Mouse (Mus musculus): Measurements from ENCODE around the gene Ccdc71. TPM values are rescaled to one million over a fixed set of nuclear protein-coding genes. Genes with fewer than 3 reads are reported as not detected.

The Ccdc71 gene
- polyA plus RNA-seq, 1 experiment from 2014 or later = 29.7 TPM

DNA sequence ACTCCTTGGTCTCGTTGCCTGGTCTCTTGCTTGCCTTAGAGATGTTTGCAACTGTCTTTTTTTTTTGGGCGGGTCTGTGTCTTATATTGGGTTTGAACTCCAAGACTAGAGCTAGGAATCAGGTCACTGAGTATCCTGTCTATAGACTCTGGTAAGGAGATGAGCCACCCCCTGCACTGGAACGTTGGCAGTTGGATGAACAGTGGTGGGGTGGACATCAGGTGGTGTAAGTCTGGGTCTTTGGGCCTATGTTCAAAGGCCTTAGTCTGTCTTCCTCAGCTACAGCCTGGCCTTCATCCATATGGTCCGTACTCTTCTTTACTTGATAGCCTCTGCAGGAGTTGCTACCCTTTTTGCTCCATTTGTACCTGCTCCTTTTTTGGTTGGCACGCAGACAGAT is 1.3 kb downstream of the Ccdc71 start:
- Histone ChIP-seq H3K9ac (ENCODE audit: low read length) (no peak overlapping the region; the same call in 1 of the 2 replicates), H3K9me3 (ENCODE audit: control insufficient read depth, low read length) (no peaks in the 10 kb centered on the region), H3K4me1 (replicated peaks; ENCODE audit: control insufficient read depth, insufficient read depth) (peaks cover 3% of the 10 kb centered on the region; the same call in 1 of the 2 replicates), H3K4me2 (replicated peaks; ENCODE audit: low read depth) (peak overlapping the region; percentile 63), H3K27me3 (ENCODE audit: control insufficient read depth, insufficient read depth, low read length) (no peaks in the 10 kb centered on the region), H3K27ac (replicated peaks) (peak overlapping the region; percentile 93), H3K36me3 (ENCODE audit: control insufficient read depth, insufficient read depth, low read length) (peaks cover 14% of the 10 kb centered on the region; the same call in 1 of the 2 replicates), H3K4me3 (ENCODE audit: low read depth, low read length) (peak overlapping the region; percentile 60)
- WGBS = 55% methylated on average over 5 of the region's 5 CpGs
- ATAC-seq (ENCODE audit: low FRiP score, low TSS enrichment) (no peak), DNase-seq (ENCODE audit: low spot score) (no peak)
- TF ChIP-seq EP300 (optimal IDR thresholded peaks at IDR 0.05) (no peak), CTCF (IDR thresholded peaks at IDR 0.05; ENCODE audit: low read depth) (no peak)

DNA sequence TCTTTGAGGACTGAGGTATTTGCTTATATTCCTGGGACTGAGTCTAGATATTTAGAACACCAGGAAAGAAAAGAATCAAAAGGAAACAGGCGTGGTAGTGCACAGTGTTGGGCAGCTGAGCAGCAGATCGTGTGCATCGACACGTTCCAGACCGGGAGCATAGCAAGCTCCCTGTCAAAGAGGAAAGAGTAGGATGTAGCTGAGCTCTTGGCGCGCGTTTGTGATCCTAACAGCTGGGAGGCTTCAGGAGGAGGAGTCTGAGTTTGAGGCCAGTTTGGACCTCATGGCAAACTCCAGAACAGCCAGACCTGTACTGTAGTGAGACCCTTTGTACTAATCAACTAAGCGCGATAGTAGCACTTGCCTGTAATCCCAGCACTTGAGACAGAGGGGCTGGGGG is 1.9 kb downstream of the Ccdc71 start:
- WGBS = 32% methylated on average over 10 of the region's 10 CpGs
- Histone ChIP-seq H3K4me3 (ENCODE audit: low read depth, low read length) (no peak overlapping the region), H3K4me1 (replicated peaks; ENCODE audit: control insufficient read depth, insufficient read depth) (peaks cover 3% of the 10 kb centered on the region; the same call in 1 of the 2 replicates), H3K27ac (replicated peaks) (peak overlapping the region; percentile 93), H3K4me2 (replicated peaks; ENCODE audit: low read depth) (peak overlapping the region; percentile 63), H3K27me3 (ENCODE audit: control insufficient read depth, insufficient read depth, low read length) (no peaks in the 10 kb centered on the region), H3K9me3 (ENCODE audit: control insufficient read depth, low read length) (no peaks in the 10 kb centered on the region), H3K36me3 (ENCODE audit: control insufficient read depth, insufficient read depth, low read length) (peaks cover 14% of the 10 kb centered on the region; the same call in 1 of the 2 replicates), H3K9ac (ENCODE audit: low read length) (peak overlapping the region; percentile 41; the same call in 1 of the 2 replicates)
- DNase-seq (ENCODE audit: low spot score) = peak; percentile 36
- peak; percentile 33; the same call in 1 of the 2 replicates for ATAC-seq (ENCODE audit: low FRiP score, low TSS enrichment)
- TF ChIP-seq CTCF (IDR thresholded peaks at IDR 0.05; ENCODE audit: low read depth) (no peak), EP300 (optimal IDR thresholded peaks at IDR 0.05) (no peak)

DNA sequence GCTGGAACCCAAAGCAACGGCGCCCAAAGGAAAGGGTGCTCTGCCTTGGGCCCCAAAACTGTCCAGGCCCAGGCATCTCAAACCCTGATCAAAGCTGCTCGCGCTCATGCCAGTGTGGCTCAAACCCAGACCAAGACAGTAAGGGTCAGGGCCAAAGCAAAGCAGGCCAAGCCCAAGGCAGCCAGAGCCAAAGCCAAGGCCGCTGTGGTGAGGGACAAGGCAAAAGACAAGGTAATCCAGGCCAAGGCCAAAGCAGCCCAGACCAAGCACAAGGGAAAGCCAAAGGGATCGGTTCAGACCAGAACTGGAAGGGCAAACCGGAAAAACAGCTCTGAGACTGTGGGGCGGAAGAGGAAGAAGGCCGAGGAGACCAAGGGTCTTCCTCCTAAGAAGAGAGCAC is 3.4 kb downstream of the Ccdc71 start:
- TF ChIP-seq CTCF (IDR thresholded peaks at IDR 0.05; ENCODE audit: low read depth) = no peak
- TF ChIP-seq EP300 (optimal IDR thresholded peaks at IDR 0.05) = no peak
- H3K4me1 ChIP-seq (replicated peaks; ENCODE audit: control insufficient read depth, insufficient read depth) = peaks cover 3% of the 10 kb centered on the region; the same call in 1 of the 2 replicates
- no peaks in the 10 kb centered on the region for H3K9me3 ChIP-seq (ENCODE audit: control insufficient read depth, low read length)
- no peak overlapping the region for H3K27ac ChIP-seq (replicated peaks)
- ATAC-seq (ENCODE audit: low FRiP score, low TSS enrichment) (no peak), DNase-seq (ENCODE audit: low spot score) (no peak)
- peaks cover 14% of the 10 kb centered on the region; the same call in 1 of the 2 replicates for H3K36me3 ChIP-seq (ENCODE audit: control insufficient read depth, insufficient read depth, low read length)
- WGBS = 93% methylated on average over 9 of the region's 9 CpGs
- H3K4me3 ChIP-seq (ENCODE audit: low read depth, low read length) = no peak overlapping the region
- no peaks in the 10 kb centered on the region for H3K27me3 ChIP-seq (ENCODE audit: control insufficient read depth, insufficient read depth, low read length)
- H3K4me2 ChIP-seq (replicated peaks; ENCODE audit: low read depth) = no peak overlapping the region
- no peak overlapping the region for H3K9ac ChIP-seq (ENCODE audit: low read length)

DNA sequence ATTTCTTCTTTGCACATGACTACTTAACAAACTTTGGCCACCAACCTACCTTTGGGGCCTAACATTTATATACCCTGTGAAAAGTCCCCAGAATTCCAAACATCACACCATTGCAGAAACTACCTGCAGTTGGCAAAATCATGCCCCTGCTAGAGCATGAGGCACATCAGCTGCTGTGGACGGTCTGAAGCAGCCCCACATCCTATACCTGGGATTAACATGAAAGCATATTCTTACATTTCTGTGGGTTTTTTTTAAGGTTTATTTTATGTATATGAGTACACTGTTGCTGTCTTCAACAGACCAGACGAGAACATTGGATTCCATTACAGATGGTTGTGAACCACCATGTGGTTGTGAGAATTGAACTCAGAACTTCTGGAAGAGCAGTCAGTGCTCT is 5.9 kb downstream of the Ccdc71 start:
- no peak overlapping the region for H3K4me3 ChIP-seq (ENCODE audit: low read depth, low read length)
- 91% methylated on average over 2 of the region's 2 CpGs for WGBS
- H3K4me2 ChIP-seq (replicated peaks; ENCODE audit: low read depth) = no peak overlapping the region
- no peaks in the 10 kb centered on the region for H3K27me3 ChIP-seq (ENCODE audit: control insufficient read depth, insufficient read depth, low read length)
- peaks cover 14% of the 10 kb centered on the region; the same call in 1 of the 2 replicates for H3K36me3 ChIP-seq (ENCODE audit: control insufficient read depth, insufficient read depth, low read length)
- no peak for DNase-seq (ENCODE audit: low spot score)
- ATAC-seq (ENCODE audit: low FRiP score, low TSS enrichment) = no peak
- H3K4me1 ChIP-seq (replicated peaks; ENCODE audit: control insufficient read depth, insufficient read depth) = peaks cover 3% of the 10 kb centered on the region; the same call in 1 of the 2 replicates
- no peak overlapping the region for H3K27ac ChIP-seq (replicated peaks)
- TF ChIP-seq CTCF (IDR thresholded peaks at IDR 0.05; ENCODE audit: low read depth) = no peak
- no peak for TF ChIP-seq EP300 (optimal IDR thresholded peaks at IDR 0.05)
- H3K9me3 ChIP-seq (ENCODE audit: control insufficient read depth, low read length) = no peaks in the 10 kb centered on the region
- no peak overlapping the region for H3K9ac ChIP-seq (ENCODE audit: low read length)

DNA sequence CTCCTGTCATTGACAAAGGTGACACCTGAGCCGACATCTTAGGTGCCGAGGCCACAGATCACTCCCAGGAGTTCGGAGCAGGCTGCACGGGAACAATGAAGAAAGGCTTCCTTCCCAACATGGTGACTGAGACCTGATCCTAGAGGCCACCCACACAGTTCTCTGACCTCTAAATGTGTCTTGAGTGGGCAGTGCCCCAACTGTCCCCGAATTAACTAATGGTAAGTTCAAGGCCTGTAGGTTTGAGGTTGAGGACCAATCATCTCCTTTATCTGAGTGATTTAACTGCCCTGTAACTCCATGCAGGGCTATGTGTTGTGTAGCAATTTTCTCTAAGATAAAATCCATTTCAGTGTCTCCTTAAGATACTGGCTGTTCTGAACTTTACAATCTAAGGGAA is 9.1 kb downstream of the Ccdc71 start:
- Histone ChIP-seq H3K36me3 (ENCODE audit: control insufficient read depth, insufficient read depth, low read length) (peaks cover 3% of the 10 kb centered on the region; the same call in 1 of the 2 replicates), H3K4me1 (replicated peaks; ENCODE audit: control insufficient read depth, insufficient read depth) (no peaks in the 10 kb centered on the region), H3K4me2 (replicated peaks; ENCODE audit: low read depth) (no peak overlapping the region), H3K4me3 (ENCODE audit: low read depth, low read length) (no peak overlapping the region), H3K27ac (replicated peaks) (no peak overlapping the region), H3K27me3 (ENCODE audit: control insufficient read depth, insufficient read depth, low read length) (no peaks in the 10 kb centered on the region), H3K9ac (ENCODE audit: low read length) (no peak overlapping the region), H3K9me3 (ENCODE audit: control insufficient read depth, low read length) (no peaks in the 10 kb centered on the region)
- ATAC-seq (ENCODE audit: low FRiP score, low TSS enrichment) = no peak
- 64% methylated on average over 5 of the region's 5 CpGs for WGBS
- no peak for TF ChIP-seq EP300 (optimal IDR thresholded peaks at IDR 0.05)
- TF ChIP-seq CTCF (IDR thresholded peaks at IDR 0.05; ENCODE audit: low read depth) = no peak
- no peak for DNase-seq (ENCODE audit: low spot score)

DNA sequence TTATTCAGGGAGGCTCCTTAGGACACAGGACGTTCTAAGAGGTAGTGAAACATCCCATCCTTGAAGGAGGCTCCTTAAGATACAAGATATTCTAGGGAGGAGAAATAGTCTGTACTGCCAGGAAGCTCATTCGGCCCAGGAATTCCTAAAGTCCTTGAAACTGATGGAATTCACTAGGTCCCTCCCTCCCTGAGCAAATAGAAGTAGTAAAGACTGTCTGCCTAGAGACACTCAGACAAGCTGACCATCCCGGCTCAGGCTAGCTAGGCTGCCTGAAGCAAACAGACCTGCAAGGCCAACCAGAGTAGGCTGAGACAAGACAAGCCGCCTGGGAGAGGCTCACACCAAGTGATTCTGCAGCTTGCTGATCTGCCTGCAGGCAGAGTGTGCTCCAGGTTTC is 9.5 kb downstream of the Ccdc71 start:
- ATAC-seq (ENCODE audit: low FRiP score, low TSS enrichment) (no peak), DNase-seq (ENCODE audit: low spot score) (no peak)
- Histone ChIP-seq H3K27ac (replicated peaks) (no peak overlapping the region), H3K9me3 (ENCODE audit: control insufficient read depth, low read length) (no peaks in the 10 kb centered on the region), H3K4me1 (replicated peaks; ENCODE audit: control insufficient read depth, insufficient read depth) (no peaks in the 10 kb centered on the region), H3K27me3 (ENCODE audit: control insufficient read depth, insufficient read depth, low read length) (no peaks in the 10 kb centered on the region), H3K4me2 (replicated peaks; ENCODE audit: low read depth) (no peak overlapping the region), H3K36me3 (ENCODE audit: control insufficient read depth, insufficient read depth, low read length) (peaks cover 3% of the 10 kb centered on the region; the same call in 1 of the 2 replicates), H3K9ac (ENCODE audit: low read length) (no peak overlapping the region), H3K4me3 (ENCODE audit: low read depth, low read length) (no peak overlapping the region)
- WGBS = 48% methylated on average over 4 of the region's 4 CpGs
- TF ChIP-seq CTCF (IDR thresholded peaks at IDR 0.05; ENCODE audit: low read depth) (no peak), EP300 (optimal IDR thresholded peaks at IDR 0.05) (no peak)

All from stomach, postnatal 0 days (tissue).